Mouse (Mus musculus): ENCODE measurements around the gene Zfp697.
A peak's percentile ranks its signal among the peaks of the same experiment; 100 is the strongest.

Gene Zfp697

DNA sequence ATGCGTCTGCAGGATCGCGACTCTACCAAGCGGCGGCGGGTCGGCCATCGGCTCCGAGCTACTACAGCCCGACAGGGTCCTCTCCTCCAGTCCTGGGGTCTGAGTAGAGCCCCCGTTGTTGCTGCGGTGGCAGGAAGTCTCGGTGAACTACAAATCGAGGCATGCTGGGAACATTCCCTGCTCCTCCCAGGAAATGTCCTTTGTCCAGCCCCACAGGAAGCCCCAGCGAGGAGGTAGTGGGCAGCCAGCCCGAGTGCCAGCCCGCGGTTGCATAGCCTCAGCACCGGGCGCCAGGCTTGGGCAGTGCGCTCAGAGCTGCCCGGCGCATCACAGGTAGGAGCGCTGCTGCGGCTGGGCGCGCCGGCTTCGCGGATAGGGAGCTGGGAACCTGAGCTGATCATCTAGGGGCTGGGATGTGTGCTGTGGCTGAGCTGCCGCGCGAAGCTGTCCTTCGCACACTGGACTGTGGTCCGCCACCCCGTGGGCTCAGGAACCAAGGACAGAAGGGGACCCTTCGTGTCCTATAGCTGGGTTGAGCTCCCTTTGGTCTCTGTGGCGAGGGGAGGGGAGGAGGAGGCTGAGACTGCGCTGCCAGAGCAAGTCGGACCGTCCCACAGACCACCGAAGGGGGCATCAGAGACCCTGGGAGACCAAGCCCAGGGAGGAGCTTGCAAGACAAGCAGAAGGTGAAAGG, at the start of gene Zfp697:
Gene Zfp697, plus strand, starts transcription at position 216 of the 694 bp plus-strand sequence.
- peak; percentile 91 to 92 for DNase-seq (ENCODE audit: low spot score in 2 of 2)

DNA sequence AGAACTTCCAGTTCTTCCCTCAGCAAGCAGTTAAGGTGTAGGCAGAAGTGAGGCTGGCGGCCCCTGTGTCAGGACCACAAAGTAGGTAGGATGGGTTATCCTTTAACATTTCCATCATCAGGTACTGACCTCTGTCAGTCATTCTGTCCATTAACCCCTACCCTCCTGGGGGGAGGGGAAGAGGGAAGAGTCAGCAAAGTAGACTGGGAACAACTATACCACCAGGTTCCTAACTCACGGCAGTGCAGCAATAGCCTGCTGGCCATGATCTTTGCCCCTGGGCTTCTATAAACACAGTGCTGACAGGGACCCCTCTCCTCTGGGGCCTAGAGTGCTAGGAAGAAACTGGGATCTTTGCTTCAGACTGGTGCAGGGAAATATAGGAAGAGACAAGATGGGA, 48.3 kb upstream of the Zfp697 start:
- DNase-seq (ENCODE audit: low spot score in 2 of 2) = no peak

DNA sequence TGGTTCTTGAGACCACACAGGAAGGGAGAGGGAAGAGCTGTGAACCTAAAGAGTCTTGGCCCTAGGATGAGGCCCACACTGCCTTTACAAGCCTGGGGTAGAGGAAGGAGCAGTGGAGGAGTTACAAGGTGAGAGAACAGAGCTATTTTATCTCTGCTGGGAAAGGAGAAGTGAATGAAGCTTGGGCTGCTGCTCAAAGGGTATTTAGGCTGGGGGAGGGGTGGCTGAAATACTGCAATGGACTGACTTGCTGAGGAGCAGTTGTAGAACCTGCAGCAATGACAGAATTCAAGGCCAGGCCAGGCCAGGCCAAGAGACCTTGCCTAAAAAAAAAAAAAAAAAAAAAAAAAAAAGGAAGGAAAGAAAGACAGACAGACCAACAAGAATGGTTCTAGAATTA, 46.9 kb upstream of the Zfp697 start:
- DNase-seq (ENCODE audit: low spot score in 2 of 2) = no peak

DNA sequence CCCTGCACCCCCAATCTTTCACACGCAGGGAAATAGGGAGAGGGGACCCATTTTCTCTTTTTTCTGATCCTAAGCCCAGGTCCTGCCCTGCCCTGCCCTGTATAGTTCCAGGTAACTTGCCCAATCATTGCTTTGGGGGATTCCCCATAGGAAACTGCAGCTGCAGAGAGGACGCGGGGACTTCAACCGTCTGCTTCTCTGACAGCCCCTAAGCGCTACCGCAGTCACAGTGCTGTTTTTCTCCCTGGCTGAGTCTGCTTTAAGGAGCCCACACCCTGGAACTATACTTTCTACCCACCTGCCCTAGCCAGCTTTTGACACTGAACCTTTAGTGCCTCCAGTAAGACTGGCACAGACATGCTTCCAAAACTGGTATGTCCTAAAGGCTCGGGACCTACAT, 46.4 kb upstream of the Zfp697 start:
- DNase-seq (ENCODE audit: low spot score in 2 of 2) = no peak

DNA sequence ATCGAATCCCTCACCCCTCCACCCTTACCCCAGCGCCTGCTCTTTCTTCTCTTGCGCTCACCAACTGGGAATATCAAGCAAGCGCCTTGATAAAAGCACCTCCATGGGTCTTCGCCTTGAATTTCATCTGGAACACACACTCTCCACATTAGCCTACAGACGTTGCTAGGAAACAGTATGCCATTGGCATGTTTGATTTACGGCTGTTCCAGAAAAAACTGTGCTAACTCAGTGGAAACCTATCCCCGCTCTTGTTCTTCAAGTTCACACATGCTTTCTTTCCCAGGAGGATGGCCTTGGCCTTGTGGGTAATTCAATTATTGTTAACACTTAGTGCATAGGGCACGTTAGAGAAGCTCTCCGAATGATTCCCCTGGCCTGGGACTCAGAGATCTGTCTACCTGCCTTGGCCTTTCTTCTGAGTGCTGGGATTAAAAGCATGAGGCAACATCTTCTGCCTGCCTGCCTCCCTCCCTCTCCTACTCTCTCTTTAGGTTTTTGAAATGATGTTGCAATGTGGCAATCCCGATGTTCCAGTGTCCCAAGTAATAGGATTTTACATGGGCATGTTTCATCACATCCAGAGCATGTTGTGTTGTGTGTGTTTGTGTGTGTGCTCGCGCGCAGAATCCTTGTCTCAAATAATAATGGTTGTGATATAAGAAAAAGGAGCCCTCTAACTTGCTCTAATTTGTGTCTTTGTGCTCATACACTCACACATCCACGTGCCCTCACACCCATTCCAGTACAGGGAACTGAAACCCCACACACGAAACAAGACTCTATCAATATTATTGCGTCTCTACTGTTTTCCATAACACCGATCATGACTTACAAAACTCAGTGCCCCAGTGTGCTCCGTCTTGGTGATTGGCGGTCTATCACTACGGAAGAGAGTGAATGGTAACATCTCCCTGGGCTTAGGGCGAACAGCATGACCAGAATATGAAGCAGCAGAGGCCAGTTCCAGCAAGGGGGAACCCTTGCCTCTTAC, 45.3 kb upstream of the Zfp697 start:
- no peak for DNase-seq (ENCODE audit: low spot score in 2 of 2)

DNA sequence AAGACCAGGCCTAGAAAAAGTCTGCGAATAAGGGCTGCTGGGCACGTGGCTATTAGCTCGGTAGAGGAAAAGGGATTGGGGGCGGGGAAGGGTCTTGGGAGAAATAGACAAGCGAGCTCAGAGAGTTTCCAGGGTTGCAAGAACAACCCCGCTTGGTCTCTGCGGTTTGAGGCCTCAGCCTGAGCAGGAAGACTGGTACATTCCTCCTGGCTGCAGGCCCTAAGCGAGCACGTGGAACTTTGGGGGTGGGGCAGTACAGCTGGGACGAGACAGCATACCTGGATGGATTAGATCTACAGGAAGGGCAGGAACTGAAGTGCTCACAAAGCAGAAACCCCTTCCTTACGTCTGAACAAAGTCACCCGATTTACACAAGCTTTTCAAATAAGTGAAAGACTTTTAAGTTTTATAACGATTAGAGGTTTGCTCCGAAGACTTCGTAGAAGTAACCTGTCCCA, 43.6 kb upstream of the Zfp697 start:
- DNase-seq (ENCODE audit: low spot score in 2 of 2) = peak; percentile 59 to 60

DNA sequence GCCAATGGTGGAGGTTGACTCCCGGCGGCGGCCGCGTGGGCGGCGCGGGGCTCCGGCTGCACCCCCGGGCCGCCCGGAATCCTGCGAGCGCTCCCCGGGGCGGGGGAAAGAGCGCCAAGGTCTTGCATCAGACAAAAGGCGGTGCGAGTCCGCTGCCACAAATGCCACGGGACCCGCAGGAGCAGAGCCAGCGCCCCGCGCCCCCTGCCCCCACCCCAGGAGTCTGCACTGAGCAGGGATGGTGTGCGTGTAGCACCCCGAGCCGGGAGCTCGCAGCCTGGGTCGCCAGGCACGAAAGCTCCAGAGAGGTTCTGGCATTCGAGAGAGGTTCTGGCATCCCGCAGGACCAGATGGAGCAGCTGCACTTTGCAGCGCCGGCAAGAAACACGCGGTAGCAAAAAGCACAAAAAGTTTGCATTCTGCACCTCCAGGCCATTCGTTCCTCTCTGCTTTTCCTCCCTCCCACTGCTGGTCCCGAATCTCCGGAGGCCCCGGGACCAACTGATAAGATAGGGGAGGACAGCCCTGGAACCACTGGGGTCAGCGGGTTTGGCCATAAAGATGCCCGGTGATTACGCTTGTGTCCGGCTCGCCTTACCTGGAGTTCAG, 43.1 kb upstream of the Zfp697 start:
- peak; percentile 54 to 62 for DNase-seq (ENCODE audit: low spot score in 2 of 2)

DNA sequence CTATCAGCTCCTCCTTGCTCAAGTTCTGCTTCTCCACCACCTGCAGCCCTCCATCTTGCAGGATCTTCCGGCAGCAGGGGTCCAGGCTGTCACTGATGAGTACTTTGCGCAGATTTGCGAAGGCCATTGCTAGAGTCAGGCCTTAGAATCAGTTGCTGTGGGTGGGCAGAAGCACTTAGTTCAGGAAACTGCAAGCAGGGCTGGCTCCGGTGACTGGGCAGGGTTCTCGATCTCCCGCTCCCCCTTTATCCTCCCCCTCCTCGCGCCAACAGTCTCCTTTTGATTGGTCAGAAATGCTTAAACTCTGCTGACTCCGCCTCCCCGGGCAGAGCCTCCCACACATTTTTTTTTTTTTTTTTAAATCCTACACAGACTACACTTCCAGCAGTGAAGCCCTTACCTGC, 42.6 kb upstream of the Zfp697 start, which contains the start of gene Phgdh:
Gene Phgdh, minus strand, starts transcription at position 285 of the 404 bp plus-strand sequence.
- DNase-seq (ENCODE audit: low spot score in 2 of 2) = peak; percentile 76 to 80

DNA sequence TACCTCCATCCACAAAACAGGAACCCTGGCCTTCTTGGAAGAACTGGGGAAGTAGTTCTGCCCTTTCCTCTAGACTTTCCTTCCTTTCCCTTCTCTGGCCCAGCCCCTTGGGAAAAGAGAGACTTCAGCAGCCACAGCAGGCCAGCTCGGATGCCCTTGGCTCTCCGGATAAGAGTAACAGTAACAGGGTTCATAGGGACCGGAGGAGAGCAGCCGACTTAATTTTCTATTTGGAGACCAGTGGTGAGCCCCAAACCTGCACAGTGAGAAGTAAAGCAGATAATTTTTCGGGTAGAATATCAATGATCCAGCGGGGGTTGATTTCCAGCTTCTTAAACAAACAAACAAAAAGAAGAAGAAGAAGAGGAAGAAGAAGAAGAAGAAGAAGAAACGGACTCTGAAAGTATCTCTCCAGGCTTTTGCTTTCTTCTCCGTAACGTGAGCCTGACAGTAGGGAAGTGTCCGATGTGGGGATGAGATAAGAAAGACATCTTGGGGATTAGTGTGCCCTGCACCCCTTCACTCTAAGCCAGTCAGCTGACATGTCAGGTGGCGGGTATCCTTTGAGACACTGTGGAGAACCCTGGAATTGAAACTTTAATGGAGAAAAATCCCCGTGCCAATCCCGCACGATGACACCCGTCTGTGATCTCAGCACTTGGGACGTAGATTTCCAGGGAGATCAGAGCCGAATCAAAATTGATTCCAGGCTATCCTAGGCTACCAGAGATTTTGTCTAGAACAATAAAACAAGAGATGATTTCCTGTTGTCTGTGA, 41.3 kb upstream of the Zfp697 start:
- no peak for DNase-seq (ENCODE audit: low spot score in 2 of 2)

DNA sequence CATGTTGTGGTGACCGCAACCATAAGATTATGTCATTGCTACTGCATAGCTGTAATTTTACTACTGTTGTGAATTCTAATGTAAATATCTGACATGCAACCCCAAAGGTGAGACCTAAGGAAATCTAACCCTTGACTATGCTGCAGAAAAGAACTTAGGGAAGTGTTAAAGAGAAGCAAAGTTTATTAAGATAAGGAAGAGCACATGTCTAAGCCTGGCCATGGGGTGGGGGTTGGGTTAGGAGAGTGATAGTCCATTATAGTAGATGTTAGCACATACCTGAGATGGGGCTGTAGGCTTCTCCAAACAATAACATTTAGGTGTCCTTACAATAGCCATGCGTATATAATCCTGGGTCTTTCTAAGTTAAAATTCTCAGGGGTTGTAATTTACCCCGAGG, 39.0 kb upstream of the Zfp697 start:
- no peak for DNase-seq (ENCODE audit: low spot score in 2 of 2)

DNA sequence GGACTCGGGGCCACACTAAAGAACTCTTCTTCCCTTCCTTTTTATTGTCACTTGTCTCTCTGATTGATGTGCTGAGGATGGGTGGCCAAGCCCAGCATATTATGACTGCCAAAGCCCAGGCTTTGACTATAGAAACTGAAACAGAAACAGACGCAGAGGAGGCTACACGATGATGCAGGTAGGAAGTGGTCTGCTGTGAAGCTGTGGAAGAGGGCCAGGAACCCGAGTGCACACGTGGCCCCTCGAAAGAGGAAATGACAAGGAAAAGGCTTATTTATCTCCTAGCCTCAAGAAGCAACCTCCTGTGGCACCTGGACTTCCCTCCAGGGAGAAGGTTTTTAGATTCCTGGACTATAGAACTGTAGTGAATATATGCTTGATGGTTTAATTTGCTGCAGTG, 34.2 kb upstream of the Zfp697 start:
- DNase-seq (ENCODE audit: low spot score in 2 of 2) = no peak

DNA sequence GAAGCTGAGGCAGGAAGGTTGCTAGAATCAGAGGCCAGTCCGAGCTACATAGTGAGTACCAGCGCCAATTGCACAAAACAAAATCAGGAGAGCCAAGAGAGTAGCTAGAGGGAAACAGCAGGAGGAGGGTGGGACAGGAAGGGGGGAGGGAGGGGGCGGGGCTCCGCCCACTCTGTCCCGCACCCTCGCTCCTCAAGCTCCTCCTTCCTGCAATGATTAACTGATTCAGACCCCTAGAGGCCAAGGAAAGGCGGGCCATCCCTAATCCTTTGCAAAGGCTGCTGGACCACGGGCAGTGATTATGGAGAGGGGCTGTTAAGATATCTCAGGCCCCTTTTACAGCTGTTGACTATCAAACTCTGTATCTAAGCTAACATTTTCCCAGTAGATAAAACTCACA, 33.6 kb upstream of the Zfp697 start:
- DNase-seq (ENCODE audit: low spot score in 2 of 2) = no peak

DNA sequence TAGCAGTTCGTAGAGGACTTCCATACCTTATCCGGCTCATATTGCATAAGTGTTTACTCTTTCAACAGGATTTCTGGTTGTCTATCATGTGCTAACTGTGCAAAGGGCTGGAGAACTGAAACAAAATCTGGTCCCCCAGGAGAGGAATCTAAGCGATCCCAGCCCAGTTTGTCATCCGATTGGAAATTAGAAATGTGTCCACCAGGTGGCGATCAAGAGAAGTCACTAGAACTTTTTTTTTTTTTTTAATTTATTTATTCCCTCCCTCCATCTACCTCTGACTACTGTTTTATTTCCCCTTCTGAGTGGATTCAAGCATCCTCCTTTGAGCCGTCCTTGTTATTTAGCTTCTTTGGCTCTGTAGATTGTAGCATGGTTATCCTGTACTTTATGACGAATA, 28.4 kb upstream of the Zfp697 start:
- peak; percentile 71 to 86 for DNase-seq (ENCODE audit: low spot score in 2 of 2)

DNA sequence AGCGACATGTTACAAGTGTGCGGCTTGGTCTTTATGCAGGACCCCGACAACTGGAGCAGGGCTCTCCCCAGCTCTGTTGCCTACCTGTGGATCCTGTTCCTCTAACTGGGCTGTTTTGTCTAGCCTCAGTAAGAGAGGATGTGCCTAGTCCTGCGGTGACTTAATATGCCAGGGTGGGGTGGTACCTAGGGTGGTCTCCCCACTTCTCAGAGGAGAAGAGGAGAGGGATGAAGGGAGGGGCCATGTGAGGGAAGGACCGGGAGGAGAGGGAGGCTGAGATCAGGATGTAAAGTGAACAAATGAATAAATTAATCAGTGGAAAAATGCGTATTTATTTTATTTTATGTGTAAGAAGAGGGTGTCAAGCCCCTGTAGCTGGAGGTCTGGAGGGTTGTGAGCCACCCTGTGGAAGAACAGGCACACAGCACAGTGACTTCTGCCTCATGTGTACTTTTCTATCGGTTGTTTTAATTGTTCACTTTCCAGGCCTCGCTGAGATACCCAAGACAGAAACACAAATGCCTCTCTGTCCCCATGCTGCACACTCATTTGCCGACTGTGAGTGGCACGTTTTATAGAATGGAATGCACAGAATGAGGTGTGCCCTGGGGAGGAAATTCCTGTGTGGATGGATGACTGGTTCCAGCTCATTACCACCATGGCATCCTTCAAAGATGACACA, 26.8 kb upstream of the Zfp697 start:
- DNase-seq (ENCODE audit: low spot score in 2 of 2) = no peak

DNA sequence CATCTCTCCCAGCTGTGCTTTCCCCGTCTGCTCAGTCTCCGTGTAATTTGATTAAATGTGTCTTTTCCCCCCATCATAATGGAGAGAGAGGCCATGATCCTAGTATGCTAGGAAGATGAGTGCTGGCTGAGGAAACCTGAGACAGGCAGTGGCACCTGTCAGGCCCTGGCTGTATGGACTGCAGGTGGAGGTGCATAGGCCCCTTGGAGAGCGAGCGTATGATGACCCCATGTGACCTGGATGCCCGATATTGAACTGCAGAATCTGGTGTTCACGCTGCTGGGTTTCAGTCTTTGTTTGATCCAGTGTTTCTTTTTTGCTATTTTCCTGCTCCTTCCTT, 26.3 kb upstream of the Zfp697 start:
- no peak for DNase-seq (ENCODE audit: low spot score in 2 of 2)

DNA sequence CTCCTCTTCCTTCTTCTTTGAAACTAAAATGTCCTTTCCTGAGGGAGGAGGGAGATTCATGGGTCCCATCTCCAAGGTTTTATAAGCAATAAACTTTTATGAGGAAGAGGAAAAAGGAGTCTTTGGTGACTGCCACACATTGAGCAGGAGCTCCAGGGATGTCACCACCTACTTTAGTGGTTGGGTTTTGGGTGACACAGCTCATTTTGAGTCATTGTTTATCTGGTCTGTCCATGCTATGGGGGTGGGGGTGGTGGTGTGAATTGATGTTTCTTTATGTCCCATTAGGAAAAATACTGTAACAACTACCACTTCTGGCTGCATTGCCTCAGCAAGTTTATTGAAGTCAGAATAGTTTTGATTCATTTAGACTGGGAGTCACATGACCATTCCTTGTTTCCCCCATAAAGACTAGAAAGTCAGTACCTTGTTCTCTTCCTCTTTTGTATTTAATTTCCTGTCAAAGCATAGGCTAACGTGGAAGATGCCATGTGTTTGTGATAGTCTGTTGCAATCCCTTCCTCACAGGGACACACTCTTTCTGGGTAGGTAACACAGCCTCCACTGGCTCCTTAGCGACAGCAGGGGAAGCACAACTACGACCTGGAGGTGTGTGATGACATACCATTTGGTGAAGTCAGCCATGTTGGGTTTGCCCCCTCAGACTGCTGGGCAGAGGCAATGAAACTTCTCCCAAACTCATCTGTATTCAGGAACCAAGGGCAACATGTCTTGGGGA, 25.5 kb upstream of the Zfp697 start:
- DNase-seq (ENCODE audit: low spot score in 2 of 2) = no peak

DNA sequence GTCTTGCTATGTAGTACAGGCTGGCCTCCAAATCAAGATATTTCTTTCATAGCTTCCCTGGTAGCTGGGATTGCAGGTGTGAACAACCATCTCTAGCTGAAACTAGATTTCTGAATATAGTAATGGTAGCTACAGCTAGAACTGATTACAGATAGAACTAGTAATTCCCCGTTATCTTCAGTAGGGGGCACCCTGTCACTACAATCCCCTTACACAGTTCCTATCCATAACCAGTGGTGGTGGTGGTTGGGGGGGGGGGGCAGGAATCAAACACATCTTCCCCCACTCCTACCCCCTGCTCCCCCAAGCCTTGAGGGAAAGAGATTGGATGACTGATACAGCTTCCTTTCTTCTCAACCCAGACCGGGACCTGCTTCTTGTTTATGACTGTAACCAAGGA, 19.5 kb upstream of the Zfp697 start:
- DNase-seq (ENCODE audit: low spot score in 2 of 2) = no peak

DNA sequence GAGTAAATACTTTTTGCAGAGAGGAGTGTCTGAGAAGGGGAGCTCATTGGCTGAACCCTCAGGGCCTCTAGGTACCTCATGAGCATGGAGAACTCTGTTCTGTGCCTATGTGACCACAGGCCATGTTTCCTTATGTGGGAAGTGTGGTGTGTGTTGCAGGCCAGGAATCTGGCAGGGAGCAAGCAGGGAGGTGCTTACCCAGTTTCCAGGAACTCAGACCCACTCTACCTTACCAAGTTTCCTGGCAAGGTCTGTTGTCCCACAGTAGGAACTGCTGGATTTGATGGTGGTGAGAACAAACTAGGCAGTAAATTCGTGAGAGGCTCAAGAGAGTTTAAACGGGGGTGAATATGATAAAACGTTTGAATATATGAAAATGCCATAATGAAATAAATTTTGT, 16.2 kb upstream of the Zfp697 start:
- no peak for DNase-seq (ENCODE audit: low spot score in 2 of 2)

DNA sequence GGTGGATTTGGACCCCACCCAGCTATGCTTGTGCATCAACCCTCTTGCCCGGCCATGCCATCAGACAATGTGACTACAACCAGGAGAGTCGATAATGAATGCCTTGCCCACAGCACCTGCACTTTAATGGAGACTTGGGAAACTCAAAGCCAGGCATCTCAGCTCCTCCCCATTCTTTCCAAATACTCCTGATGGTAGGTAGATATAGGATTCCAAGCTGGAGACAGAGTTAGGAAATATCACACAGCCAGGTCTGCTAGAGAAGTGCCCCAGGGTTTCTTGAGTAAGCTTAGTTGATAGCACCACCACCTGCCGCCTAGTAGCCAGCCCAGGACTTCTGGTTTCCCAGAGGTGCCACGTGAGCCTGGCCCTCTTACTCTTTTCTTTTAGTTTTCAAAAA, 15.4 kb upstream of the Zfp697 start:
- no peak for DNase-seq (ENCODE audit: low spot score in 2 of 2)

DNA sequence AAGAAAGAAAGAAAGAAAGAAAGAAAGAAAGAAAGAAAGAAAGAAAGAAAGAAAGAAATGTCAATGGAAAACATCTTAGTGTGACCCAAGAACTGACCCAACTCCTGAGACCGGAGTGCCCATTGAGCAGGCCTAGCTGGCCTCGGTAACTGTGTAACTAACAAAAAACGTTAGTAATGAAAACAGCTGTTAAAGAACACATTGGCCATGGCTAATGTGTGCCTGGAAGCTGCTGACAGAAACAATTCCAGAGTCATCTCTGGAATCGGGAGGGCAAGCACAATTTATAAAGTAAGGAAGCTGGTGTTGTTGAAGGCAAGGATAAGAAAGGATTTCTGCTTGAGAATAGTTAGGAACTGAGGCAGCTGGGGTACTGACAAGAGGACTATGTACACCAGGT, 14.0 kb upstream of the Zfp697 start:
- no peak for DNase-seq (ENCODE audit: low spot score in 2 of 2)
